Mouse (Mus musculus): ENCODE data around the gene Prm2. TPM values are rescaled to one million over a fixed set of nuclear protein-coding genes. Genes with fewer than 3 reads are reported as not detected.
A peak's percentile ranks its signal among the peaks of the same experiment; 100 is the strongest.

Gene Prm2
- total RNA-seq, 2 experiments from 2014 or later, result not detected

- no peak overlapping the region for H3K4me3 ChIP-seq
- no peak for TF ChIP-seq CTCF (conservative IDR thresholded peaks at IDR 0.05)
- no peak overlapping the region for H3K27ac ChIP-seq
- DNase-seq (ENCODE audit: low spot score in 2 of 2), result no peak
Observed at GRCm38 (mm10) chr16:10782377-10783151, 13.4 kb downstream of the Prm2 start.

DNA sequence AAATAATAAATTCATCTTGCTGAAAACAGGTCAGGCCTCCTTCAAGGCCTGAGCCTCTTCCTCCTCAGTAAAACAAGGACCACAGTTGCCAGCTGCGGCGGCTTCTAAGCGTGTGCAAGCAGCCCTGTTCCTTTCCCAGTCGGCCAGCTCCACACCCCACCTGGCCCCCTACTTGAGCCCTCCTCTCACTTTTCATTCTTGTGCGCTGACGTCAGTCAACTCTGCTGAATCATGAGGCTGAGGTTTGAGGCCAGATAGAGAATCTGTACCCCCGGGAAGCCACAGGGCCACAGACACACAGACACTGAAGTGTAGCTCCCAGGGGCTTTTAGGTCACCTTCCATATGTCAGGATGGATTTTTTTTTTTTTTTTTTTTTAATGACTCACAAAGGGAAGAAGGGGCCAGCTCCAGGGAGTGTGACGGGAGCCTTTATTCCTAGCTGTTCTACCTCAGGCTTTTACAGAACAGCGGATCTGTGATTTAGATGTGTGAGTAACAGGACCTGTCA lies 14.0 kb downstream of the Prm2 start:
- Histone ChIP-seq H3K27ac (no peak overlapping the region), H3K4me3 (no peak overlapping the region)
- no peak for DNase-seq (ENCODE audit: low spot score in 2 of 2)
- no peak for TF ChIP-seq CTCF (conservative IDR thresholded peaks at IDR 0.05)

- Histone ChIP-seq H3K27ac (no peak overlapping the region), H3K4me3 (no peak overlapping the region)
- TF ChIP-seq CTCF (conservative IDR thresholded peaks at IDR 0.05), result no peak
- DNase-seq (ENCODE audit: low spot score in 2 of 2), result no peak
Observed at GRCm38 (mm10) chr16:10780631-10781120, 15.3 kb downstream of the Prm2 start.

DNA sequence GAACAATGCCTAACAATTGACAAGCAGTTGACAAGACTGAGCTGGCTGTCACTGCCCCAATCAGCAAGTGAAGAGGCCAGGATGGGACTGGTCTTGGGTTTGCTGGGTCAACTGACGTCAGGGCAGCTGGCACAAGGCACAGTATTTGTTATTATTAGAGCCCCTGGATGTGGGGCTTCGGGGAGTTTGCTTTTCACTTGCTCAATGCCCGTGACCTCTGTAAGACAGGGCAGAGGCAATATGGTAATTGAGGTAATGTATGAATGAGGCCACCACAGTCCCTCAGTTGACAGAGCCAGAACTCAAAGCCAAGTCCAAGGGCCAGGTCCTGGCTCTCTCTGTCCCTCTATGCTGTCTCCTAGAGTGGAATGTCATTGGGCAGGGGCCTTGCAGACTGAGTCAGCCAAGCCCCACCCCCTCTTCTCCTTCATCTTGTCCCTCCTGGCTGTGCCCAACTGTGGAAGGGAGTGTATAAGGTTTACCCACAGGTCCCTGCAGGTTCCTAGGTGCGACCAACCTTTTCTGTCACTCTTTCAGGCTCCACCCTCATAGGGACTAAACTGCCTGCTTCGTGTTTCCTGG lies 18.3 kb downstream of the Prm2 start:
- no peak for TF ChIP-seq CTCF (conservative IDR thresholded peaks at IDR 0.05)
- no peak for DNase-seq (ENCODE audit: low spot score in 2 of 2)
- Histone ChIP-seq H3K4me3 (no peak overlapping the region), H3K27ac (no peak overlapping the region)

DNA sequence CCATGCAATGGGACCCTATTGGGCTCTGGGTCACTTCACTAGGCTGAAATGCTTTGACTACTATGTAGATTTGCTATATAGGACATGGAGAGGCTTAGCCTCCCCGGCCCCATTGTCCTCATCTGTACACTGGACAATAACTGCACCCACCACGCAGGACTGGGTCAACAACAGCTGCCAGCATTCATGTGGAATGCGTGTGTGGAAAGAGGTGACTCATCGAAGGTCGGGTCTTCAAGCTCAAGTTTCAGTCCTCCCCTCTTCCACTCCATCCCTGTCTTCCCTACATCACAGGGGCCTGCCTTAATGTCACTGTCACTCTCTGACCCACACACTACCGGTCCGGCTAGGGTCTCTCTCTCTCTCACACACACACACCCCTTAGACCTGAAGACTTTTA lies 19.6 kb downstream of the Prm2 start:
- no peak for DNase-seq (ENCODE audit: low spot score in 2 of 2)
- Histone ChIP-seq H3K27ac (no peak overlapping the region), H3K4me3 (no peak overlapping the region)
- no peak for TF ChIP-seq CTCF (conservative IDR thresholded peaks at IDR 0.05)

DNA sequence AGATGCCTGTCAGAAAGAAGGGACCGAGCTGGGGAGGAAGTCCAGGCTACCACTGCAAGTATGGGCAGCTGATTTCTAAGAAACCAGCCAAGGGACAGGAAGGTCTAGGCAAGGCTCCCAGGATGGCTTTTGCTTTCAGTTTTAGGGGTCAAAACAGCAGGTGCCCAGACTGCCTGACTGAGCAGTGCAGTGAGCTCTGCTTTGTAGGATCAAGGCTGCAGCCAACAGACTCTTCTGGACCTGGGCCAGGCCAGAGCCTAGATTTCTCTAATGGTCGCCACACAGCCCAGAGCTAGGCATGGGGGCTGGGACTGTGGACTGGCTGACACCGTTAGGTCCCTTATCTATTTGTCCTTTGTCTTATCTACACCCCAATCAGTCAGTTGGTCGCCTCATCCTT lies 21.2 kb downstream of the Prm2 start:
- TF ChIP-seq CTCF (conservative IDR thresholded peaks at IDR 0.05), result no peak
- no peak overlapping the region for H3K27ac ChIP-seq
- H3K4me3 ChIP-seq, result no peak overlapping the region
- no peak for DNase-seq (ENCODE audit: low spot score in 2 of 2)

DNA sequence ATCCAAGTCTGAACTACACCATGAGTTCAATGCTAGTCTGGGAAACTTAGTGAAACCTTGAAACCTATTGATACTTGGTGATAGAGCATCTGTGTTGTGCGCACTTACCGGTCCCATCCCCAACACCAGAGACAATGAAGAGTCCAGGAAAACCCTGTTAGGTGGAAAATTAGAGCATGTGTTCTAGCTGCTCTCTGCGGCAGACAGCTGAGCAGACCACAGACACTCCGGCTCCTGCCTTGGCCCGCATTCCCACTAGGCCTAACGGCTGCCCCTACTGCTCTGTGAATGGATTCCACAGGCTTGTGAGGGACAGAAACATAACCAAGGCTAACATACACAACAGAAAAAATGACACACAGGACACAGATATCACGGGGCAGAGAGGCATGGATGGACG lies 22.4 kb downstream of the Prm2 start:
- Histone ChIP-seq H3K27ac (no peak overlapping the region), H3K4me3 (no peak overlapping the region)
- DNase-seq (ENCODE audit: low spot score in 2 of 2), result no peak
- TF ChIP-seq CTCF (conservative IDR thresholded peaks at IDR 0.05), result no peak

- no peak overlapping the region for H3K4me3 ChIP-seq
- H3K27ac ChIP-seq, result no peak overlapping the region
- no peak for DNase-seq (ENCODE audit: low spot score in 2 of 2)
- no peak for TF ChIP-seq CTCF (conservative IDR thresholded peaks at IDR 0.05)
Observed at GRCm38 (mm10) chr16:10771769-10772510, 24.0 kb downstream of the Prm2 start.

DNA sequence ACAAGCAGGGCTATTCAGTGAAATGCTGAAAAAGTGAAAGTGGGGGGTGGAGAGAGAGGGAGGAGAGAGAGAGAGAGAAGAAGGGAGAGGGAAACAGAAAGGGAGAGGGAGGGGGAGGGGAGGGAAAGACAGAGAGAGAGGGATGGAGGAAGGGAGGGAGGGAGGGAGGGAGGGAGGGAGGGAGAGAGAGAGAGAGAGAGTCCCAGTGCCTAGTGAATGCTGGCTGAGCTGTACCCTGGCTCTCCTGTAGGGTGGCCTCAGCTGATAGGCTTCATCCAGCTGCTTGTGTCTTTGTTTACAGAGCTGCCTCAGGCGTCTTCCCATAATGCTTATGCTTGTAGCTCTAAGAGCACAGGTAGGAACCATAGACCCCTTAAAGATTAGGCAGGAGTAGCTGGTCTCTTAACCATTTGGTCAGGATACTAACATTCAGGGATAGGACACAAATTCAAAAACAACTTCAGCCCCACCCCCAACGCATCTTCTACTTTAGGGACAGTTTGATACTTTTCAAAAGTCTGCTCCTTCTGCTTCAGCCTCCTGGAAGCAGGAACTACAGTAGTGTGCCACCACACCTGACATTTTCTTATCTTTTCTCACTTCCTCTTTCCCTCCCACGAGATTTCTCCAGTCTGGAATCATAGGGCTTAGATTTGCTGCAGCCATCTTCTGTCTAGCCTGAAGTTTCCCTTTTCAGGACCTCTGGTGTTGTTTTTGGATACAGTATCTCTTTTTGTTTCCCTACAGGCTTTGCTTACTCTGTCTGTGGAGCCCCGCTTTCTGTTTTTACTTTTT lies 25.2 kb downstream of the Prm2 start:
- Histone ChIP-seq H3K27ac (no peak overlapping the region), H3K4me3 (no peak overlapping the region)
- no peak for DNase-seq (ENCODE audit: low spot score in 2 of 2)
- peak; percentile 38 for TF ChIP-seq CTCF (conservative IDR thresholded peaks at IDR 0.05)

DNA sequence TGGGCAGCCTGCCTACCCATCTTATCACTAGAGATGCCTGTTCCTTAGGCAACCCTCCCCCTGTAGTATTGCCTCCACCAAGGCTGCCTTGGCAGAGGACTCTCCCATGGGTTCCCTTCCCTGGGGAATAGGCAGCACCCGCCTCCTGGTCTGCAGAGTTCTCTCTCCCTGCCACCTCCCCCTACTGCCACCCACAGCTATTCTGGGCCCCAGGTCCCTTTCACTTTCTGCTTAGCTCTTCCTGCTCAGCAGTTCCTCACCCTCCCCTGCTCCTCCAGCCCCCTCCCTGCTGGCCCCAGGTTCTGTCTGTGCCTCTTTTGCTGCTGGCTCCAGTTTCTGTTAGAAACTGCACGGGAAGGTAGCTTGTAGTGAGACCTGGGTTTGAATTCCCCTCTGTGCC lies 26.3 kb downstream of the Prm2 start:
- peak in 1 of 2 experiments; percentile 19 for DNase-seq (ENCODE audit: low spot score in 2 of 2)
- Histone ChIP-seq H3K27ac (no peak overlapping the region), H3K4me3 (no peak overlapping the region)
- TF ChIP-seq CTCF (conservative IDR thresholded peaks at IDR 0.05), result no peak

DNA sequence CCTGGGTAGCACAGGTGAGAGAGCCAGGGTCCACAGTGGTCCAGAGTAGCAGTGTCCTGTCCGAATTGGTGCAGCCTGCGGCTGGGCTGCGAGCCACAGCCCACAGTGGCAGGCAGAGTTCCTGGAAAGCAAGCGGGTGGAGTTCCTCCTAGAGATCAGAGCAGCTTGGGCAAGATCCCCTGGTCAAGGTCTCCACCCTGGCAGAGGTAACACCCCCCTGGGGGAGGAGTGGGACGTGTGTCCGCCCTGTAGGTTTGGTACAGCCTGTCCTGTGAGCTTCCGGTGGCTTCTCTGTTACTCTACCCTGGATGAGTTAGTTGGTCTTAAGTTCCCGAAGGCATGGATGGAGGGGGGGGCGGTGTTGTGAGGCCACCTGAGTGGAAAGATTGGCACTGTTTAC lies 27.1 kb downstream of the Prm2 start:
- DNase-seq (ENCODE audit: low spot score in 2 of 2), result no peak
- no peak overlapping the region for H3K27ac ChIP-seq
- no peak for TF ChIP-seq CTCF (conservative IDR thresholded peaks at IDR 0.05)
- H3K4me3 ChIP-seq, result no peak overlapping the region

DNA sequence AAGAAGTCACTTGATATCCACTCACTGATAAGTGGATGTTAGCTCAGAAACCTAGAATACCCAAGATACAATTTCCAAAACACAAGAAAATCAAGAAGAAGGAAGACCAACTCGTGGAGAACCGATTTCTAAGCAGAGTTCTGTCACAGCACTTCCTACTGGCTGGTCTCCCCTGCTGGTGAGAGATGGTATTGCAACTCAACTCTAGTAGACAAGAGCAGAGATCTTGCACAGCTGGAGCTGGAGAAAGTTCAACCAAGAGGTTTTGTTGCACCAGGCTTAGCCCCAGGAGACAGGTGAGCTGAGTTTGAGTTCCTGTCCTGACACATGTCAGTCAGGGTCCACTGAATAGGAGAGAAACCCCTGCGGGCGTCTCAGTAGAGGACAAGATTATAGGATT lies 28.8 kb downstream of the Prm2 start:
- H3K27ac ChIP-seq, result no peak overlapping the region
- peak; percentile 41 to 74 for DNase-seq (ENCODE audit: low spot score in 2 of 2)
- H3K4me3 ChIP-seq, result no peak overlapping the region
- peak; percentile 88 for TF ChIP-seq CTCF (conservative IDR thresholded peaks at IDR 0.05)

Data from layer of hippocampus, adult 2 months (tissue).